Comparison of ENCODE assay signal across 10 mouse cellular contexts in genomic region chr2:66146473-66146872, GRCm38 (mm10). TPM values are rescaled to one million over a fixed set of nuclear protein-coding genes. Genes with fewer than 3 reads are reported as not detected.
DNase-seq lines count a peak whose midpoint lies in the region; ATAC-seq and TF ChIP-seq lines count a peak whose summit lies in the region.
"Had no signal": no experiment of that assay in that cellular context is flagged by ENCODE, and none has a peak within 500 bp of the region (broad histone marks: within the 10 kb centered on the region; RNA-seq: fewer than 3 reads in every experiment).

No protein-coding gene starts in this region.

- no peaks in the 10 kb centered on the region for H3K36me3 ChIP-seq in hindbrain, embryonic 13.5 days
- H3K36me3 ChIP-seq in hindbrain, embryonic 11.5 days (ENCODE audit: control insufficient read depth, insufficient read depth, low read length), result no peaks in the 10 kb centered on the region
- H3K36me3 ChIP-seq in midbrain, postnatal 0 days (ENCODE audit: insufficient read depth, low read length), result no peaks in the 10 kb centered on the region
- H3K36me3 ChIP-seq in midbrain, embryonic 13.5 days, result no peaks in the 10 kb centered on the region

- no peak overlapping the region for H3K4me2 ChIP-seq in hindbrain, embryonic 13.5 days
- no peak overlapping the region for H3K4me2 ChIP-seq in hindbrain, embryonic 11.5 days (replicated peaks; ENCODE audit: low read depth, low read length)
- no peak overlapping the region for H3K4me2 ChIP-seq in midbrain, postnatal 0 days (ENCODE audit: low read depth, low read length, poor library complexity, severe bottlenecking)
- H3K4me2 ChIP-seq in midbrain, embryonic 13.5 days (replicated peaks), result no peak overlapping the region

- no peak overlapping the region for H3K4me3 ChIP-seq in hindbrain, embryonic 13.5 days
- no peak overlapping the region for H3K4me3 ChIP-seq in hindbrain, embryonic 11.5 days (ENCODE audit: low read depth, low read length)
- no peak overlapping the region for H3K4me3 ChIP-seq in midbrain, postnatal 0 days (ENCODE audit: low read depth, low read length)
- H3K4me3 ChIP-seq in midbrain, embryonic 13.5 days (replicated peaks), result no peak overlapping the region
- H3K4me3 ChIP-seq: gastrocnemius, adult 2 months had no signal

- H3K27ac ChIP-seq in hindbrain, embryonic 13.5 days, result no peak overlapping the region
- no peak overlapping the region for H3K27ac ChIP-seq in hindbrain, embryonic 11.5 days (ENCODE audit: low read depth, low read length)
- H3K27ac ChIP-seq in midbrain, postnatal 0 days (ENCODE audit: low read depth, low read length), result no peak overlapping the region
- no peak overlapping the region for H3K27ac ChIP-seq in midbrain, embryonic 13.5 days
- H3K27ac ChIP-seq: gastrocnemius, adult 2 months had no signal

- H3K9ac ChIP-seq in hindbrain, embryonic 13.5 days, result no peak overlapping the region
- H3K9ac ChIP-seq in hindbrain, embryonic 11.5 days (ENCODE audit: low read depth, low read length), result no peak overlapping the region
- H3K9ac ChIP-seq in midbrain, postnatal 0 days (replicated peaks; ENCODE audit: low read length, poor library complexity, severe bottlenecking), result no peak overlapping the region
- no peak overlapping the region for H3K9ac ChIP-seq in midbrain, embryonic 13.5 days (replicated peaks)

- no peaks in the 10 kb centered on the region for H3K27me3 ChIP-seq in hindbrain, embryonic 13.5 days
- H3K27me3 ChIP-seq in hindbrain, embryonic 11.5 days (ENCODE audit: control insufficient read depth, insufficient read depth, low read length), result no peaks in the 10 kb centered on the region
- no peaks in the 10 kb centered on the region for H3K27me3 ChIP-seq in midbrain, postnatal 0 days (ENCODE audit: insufficient read depth, low read length)
- H3K27me3 ChIP-seq in midbrain, embryonic 13.5 days, result no peaks in the 10 kb centered on the region

- DNase-seq in adrenal gland, postnatal 14 days, result peak; percentile 8
- DNase-seq in adrenal gland, postnatal 36 days, result no peak
- DNase-seq in hindbrain, embryonic 11.5 days (ENCODE audit: low spot score), result no peak
- peak; percentile 43 for DNase-seq in midbrain, postnatal 0 days (ENCODE audit: low spot score)
- DNase-seq in layer of hippocampus, adult 9-11 months, result peak; percentile 32
- no peak for DNase-seq in ovary, postnatal 14 days (ENCODE audit: low spot score)
- DNase-seq: gastrocnemius, adult 2 months; thymus, postnatal 36 days had no signal

- H3K9me3 ChIP-seq in hindbrain, embryonic 13.5 days, result no peaks in the 10 kb centered on the region
- H3K9me3 ChIP-seq in hindbrain, embryonic 11.5 days (ENCODE audit: control insufficient read depth, low read length), result no peaks in the 10 kb centered on the region
- no peaks in the 10 kb centered on the region for H3K9me3 ChIP-seq in midbrain, postnatal 0 days (ENCODE audit: low read length)
- H3K9me3 ChIP-seq in midbrain, embryonic 13.5 days, result no peaks in the 10 kb centered on the region

- no peak for TF ChIP-seq CTCF in midbrain, postnatal 0 days (IDR thresholded peaks at IDR 0.05)

- ATAC-seq in hindbrain, embryonic 13.5 days (ENCODE audit: low FRiP score), result peak; percentile 52; the same call in 1 of the 2 replicates
- no peak for ATAC-seq in hindbrain, embryonic 11.5 days (ENCODE audit: low FRiP score)
- no peak for ATAC-seq in midbrain, postnatal 0 days (ENCODE audit: low FRiP score)
- no peak for ATAC-seq in midbrain, embryonic 13.5 days

- 49% methylated on average over 4 of the region's 4 CpGs for WGBS in hindbrain, embryonic 13.5 days
- WGBS in hindbrain, embryonic 11.5 days, result 68% methylated on average over 4 of the region's 4 CpGs
- 43% methylated on average over 4 of the region's 4 CpGs for WGBS in midbrain, postnatal 0 days
- 54% methylated on average over 4 of the region's 4 CpGs for WGBS in midbrain, embryonic 13.5 days

- peaks cover 3% of the 10 kb centered on the region; the same call in 1 of the 2 replicates for H3K4me1 ChIP-seq in hindbrain, embryonic 13.5 days (replicated peaks)
- no peaks in the 10 kb centered on the region for H3K4me1 ChIP-seq in hindbrain, embryonic 11.5 days (replicated peaks; ENCODE audit: control insufficient read depth, insufficient read depth, low read length)
- H3K4me1 ChIP-seq in midbrain, postnatal 0 days (ENCODE audit: insufficient read depth, low read length), result no peaks in the 10 kb centered on the region
- no peaks in the 10 kb centered on the region for H3K4me1 ChIP-seq in midbrain, embryonic 13.5 days (replicated peaks)

RNA-seq across cellular contexts. Expression of gene Galnt3, which starts 21.7 kb away (rescaled TPM):
- total RNA-seq in adrenal gland, postnatal 14 days (2021), result 0.83 and 1.1 TPM in 2 replicates
- total RNA-seq in adrenal gland, postnatal 36 days (2021), result 1 to 10 TPM in 1 of 2 experiments, under 1 TPM in 1; 0.63 to 2.0 TPM
- polyA plus RNA-seq in hindbrain, embryonic 13.5 days (2015; fragmentation: Nextera tagmentation; extraction: Ambion mirVana), result 0.62 and 1.0 TPM in 2 replicates
- 1.6 and 2.5 TPM in 2 replicates for polyA plus RNA-seq in hindbrain, embryonic 11.5 days (2014; fragmentation: Nextera tagmentation; extraction: Ambion mirVana)
- total RNA-seq in midbrain, postnatal 0 days (2014; rRNA removed), result 3.5 and 4.7 TPM in 2 replicates
- 1.3 and 1.5 TPM in 2 replicates for polyA plus RNA-seq in midbrain, postnatal 0 days (2015; fragmentation: Nextera tagmentation; extraction: Ambion mirVana)
- 0.36 and 0.96 TPM in 2 replicates for polyA plus RNA-seq in midbrain, embryonic 13.5 days (2015; fragmentation: Nextera tagmentation; extraction: Ambion mirVana)

Comparison
In these comparisons a context has a peak if more than half of its experiments do, and no peak if none do; other contexts are left out.
1. DNase-seq: peak in adrenal gland, postnatal 14 days (single experiment), midbrain, postnatal 0 days (single experiment) and layer of hippocampus, adult 9-11 months (single experiment); none in adrenal gland, postnatal 36 days (0 of 2), hindbrain, embryonic 11.5 days (single experiment) and ovary, postnatal 14 days (single experiment).